Mouse (Mus musculus) C2C12 (cell line): ENCODE measurements around the gene Ccdc30.

Experiments used
- CEBPB ChIP-seq: IDR thresholded peaks from one replicate; pipeline ENCODE4 v1.6.1; 2011; ENCODE audit warnings: low read depth, mild to moderate bottlenecking, control low read depth, moderate library complexity
- CTCF ChIP-seq: IDR thresholded peaks from one replicate; pipeline ENCODE4 v1.5.1; 2011; ENCODE audit not compliant: control insufficient read depth, insufficient read depth, insufficient read length
- FOSL1 ChIP-seq: IDR thresholded peaks from one replicate; pipeline ENCODE4 v1.8.0; 2011; ENCODE audit warnings: mild to moderate bottlenecking, low read length; ENCODE audit not compliant: poor library complexity, insufficient read depth, severe bottlenecking
- MAX ChIP-seq: IDR thresholded peaks from one replicate; pipeline ENCODE4 v1.6.1; 2011; ENCODE audit warnings: mild to moderate bottlenecking, control low read depth
- MYOD1 ChIP-seq: IDR thresholded peaks from one replicate; pipeline ENCODE4 v1.6.1; 2011; ENCODE audit warnings: low read depth; ENCODE audit not compliant: control insufficient read depth, insufficient read length
- MYOG ChIP-seq: IDR thresholded peaks from one replicate; pipeline ENCODE4 v1.6.1; 2011; ENCODE audit not compliant: control insufficient read depth, insufficient read length; ENCODE audit errors: extremely low read depth
- USF1 ChIP-seq: IDR thresholded peaks from one replicate; pipeline ENCODE4 v1.6.1; 2011; ENCODE audit warnings: low read depth, mild to moderate bottlenecking, control low read depth, moderate library complexity

DNA sequence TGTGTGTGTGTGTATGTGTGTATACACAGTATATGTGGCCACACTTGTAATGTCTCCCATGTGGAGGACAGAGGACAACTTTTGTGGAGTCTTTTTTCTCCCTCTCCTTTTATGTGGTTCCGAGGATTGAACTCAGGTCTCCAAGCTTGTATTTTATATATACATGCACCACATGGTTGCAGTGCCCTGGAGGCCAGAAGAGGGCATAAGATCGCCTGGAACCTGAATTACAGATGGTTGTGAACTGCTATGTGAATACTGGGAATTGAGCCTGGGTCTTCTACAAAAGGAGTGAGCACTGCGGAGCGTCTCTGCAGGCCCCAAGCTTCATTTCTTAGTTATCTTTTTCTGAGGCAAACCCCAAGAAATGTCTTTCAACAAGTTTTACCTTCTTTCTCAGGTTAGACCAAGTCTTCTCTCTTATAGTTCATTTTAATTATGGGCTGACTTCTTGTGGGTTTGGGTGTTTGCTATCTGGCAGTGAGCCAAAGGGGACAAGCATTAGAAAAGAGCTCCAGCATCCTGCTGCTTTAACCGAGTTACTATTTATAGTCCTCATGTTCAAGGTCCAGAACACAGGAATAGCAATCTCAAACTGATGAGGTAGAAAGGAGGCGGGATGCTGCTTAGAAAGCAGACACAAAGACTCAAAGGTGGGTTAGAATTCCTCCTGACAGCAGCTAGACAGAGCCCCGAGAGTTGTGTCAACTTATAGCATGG, 33.7 kb downstream of the Ccdc30 start:
- no peak for TF ChIP-seq CTCF
- TF ChIP-seq MAX, result no peak
- TF ChIP-seq MYOG, result no peak
- no peak for TF ChIP-seq USF1
- no peak for TF ChIP-seq CEBPB
- no peak for TF ChIP-seq MYOD1
- no peak for TF ChIP-seq FOSL1
